Mouse (Mus musculus) CH12.LX (cell line): ENCODE measurements around the gene Lyl1.
A peak's percentile ranks its signal among the peaks of the same experiment; 100 is the strongest.

Experiments used
- CTCF ChIP-seq, 2 experiments: IDR thresholded peaks in 1 of 2; conservative IDR thresholded peaks in 1 of 2; 2 replicates each; pipeline ENCODE4 v1.5.1; 2011 to 2012; ENCODE audit warnings: low read depth in 2 of 2, low read length in 2 of 2, improper control_type of control experiment in 1 of 2, inconsistent platforms in 1 of 2, mild to moderate bottlenecking in 1 of 2, moderate library complexity in 1 of 2
- E2F4 ChIP-seq: IDR thresholded peaks from 2 replicates; pipeline ENCODE4 v1.6.1; 2011; ENCODE audit warnings: low read depth, low read length, improper control_type of control experiment; ENCODE audit not compliant: insufficient replicate concordance
- EP300 ChIP-seq: IDR thresholded peaks from 2 replicates; pipeline ENCODE4 v1.6.1; 2011; ENCODE audit warnings: low read length, improper control_type of control experiment
- POLR2A ChIP-seq: IDR thresholded peaks from 2 replicates; pipeline ENCODE4 v1.6.1; 2011; ENCODE audit warnings: low read depth, mild to moderate bottlenecking, improper control_type of control experiment, low read length
- RCOR1 ChIP-seq: conservative IDR thresholded peaks from 2 replicates; pipeline ENCODE4 v1.6.1; 2012; ENCODE audit warnings: low read depth, mild to moderate bottlenecking, inconsistent platforms, low read length, improper control_type of control experiment
- UBTF ChIP-seq: IDR thresholded peaks from 2 replicates; pipeline ENCODE4 v1.6.1; 2012; ENCODE audit warnings: low read depth, mild to moderate bottlenecking, inconsistent platforms, low read length, improper control_type of control experiment, moderate library complexity
- USF2 ChIP-seq: conservative IDR thresholded peaks from 2 replicates; pipeline ENCODE4 v1.6.1; 2011; ENCODE audit warnings: low read depth, low read length, improper control_type of control experiment
- ZC3H11A ChIP-seq: IDR thresholded peaks from 2 replicates; pipeline ENCODE4 v1.6.1; 2012; ENCODE audit warnings: low read depth, mild to moderate bottlenecking, inconsistent platforms, low read length, improper control_type of control experiment
- ZMIZ1 ChIP-seq: IDR thresholded peaks from 2 replicates; pipeline ENCODE4 v1.6.1; 2012; ENCODE audit warnings: low read depth, mild to moderate bottlenecking, inconsistent platforms, low read length, improper control_type of control experiment

DNA sequence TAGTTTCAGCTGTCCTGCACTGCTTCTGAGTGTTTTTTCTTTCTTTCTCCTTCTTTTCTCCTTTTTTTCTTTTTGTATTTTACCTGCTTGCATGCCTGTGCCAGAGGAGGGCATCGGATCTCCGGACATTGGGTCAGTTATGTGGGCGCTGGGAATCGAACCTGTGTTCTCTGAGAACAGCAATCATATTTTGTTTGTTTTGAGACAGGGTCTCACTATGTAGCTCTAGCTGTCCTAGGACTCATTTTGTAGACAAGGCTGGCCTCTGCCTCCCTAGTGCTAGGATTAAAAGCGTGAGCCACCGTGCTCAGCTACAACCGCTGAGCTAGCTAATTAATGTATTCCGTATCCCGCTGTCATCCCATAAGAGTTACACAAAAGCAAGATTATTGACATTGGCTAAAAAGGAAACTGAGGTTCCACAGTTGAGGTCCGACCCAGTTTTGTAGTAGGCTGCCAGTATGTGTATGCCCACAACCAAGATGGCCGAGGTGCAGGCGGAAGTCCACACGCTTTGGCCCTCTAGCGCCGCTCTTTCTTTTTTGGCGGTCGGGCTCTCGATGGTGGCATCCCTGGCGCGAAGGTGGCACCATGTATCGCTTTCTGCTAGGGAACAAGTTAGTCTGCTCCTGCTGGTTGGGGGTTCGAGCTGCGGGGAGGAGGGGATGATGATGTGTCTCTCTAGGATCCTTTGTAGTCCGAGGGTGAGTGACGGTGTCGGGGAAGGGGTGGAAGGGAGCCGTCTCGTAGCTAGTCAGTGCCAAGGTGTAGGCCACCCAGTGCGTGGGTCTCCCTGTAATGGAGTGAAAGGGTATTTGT, 36.5 kb upstream of the Lyl1 start:
- TF ChIP-seq CTCF (conservative IDR thresholded peaks at IDR 0.05 in 1 of 2, IDR thresholded peaks at IDR 0.05 in 1 of 2; ENCODE audit: low read depth in 2 of 2, low read length in 2 of 2) (peak in 1 of 2 experiments; percentile 57; a peak in 2 of 4 replicates), E2F4 (peak; percentile 86; the same call in 1 of the 2 replicates), RCOR1 (no peak), USF2 (no peak), ZMIZ1 (peak; percentile 62), UBTF (peak; percentile 70; the same call in 1 of the 2 replicates), ZC3H11A (no peak), EP300 (no peak), POLR2A (peak; percentile 76)
